Mouse (Mus musculus) kidney, adult 2 months (tissue): ENCODE measurements around the gene Gch1.

Experiments
- CTCF ChIP-seq: fragments of 200-500 bp; conservative IDR thresholded peaks from 2 replicates; pipeline ENCODE4 v1.5.1; 2011; ENCODE audit warnings: low read depth, mild to moderate bottlenecking, control low read depth, low read length, moderate library complexity, mixed read lengths; ENCODE audit not compliant: insufficient read depth, insufficient read length
- POLR2A ChIP-seq: fragments of 200-500 bp; IDR thresholded peaks from one replicate; pipeline ENCODE4 v1.6.1; 2011; ENCODE audit warnings: low read depth, low read length, control low read depth

- no peak for TF ChIP-seq CTCF
- TF ChIP-seq POLR2A: no peak
Observed at GRCm38 (mm10) chr14:47116062-47116762, 73.0 kb downstream of the Gch1 start.
